Mouse (Mus musculus): ENCODE data around the gene Gm3417. TPM values are rescaled to one million over a fixed set of nuclear protein-coding genes. Genes with fewer than 3 reads are reported as not detected.
A peak's percentile ranks its signal among the peaks of the same experiment; 100 is the strongest.
"Not testable (repeated sequence)": the region's sequence is repeated elsewhere in the genome, so short reads cannot be mapped to it uniquely, and the experiment has no call there.

Gene Gm3417
- 0.18 TPM in 1 of 2 replicates, not detected in the other for polyA plus RNA-seq (2012; rRNA removed)

DNA sequence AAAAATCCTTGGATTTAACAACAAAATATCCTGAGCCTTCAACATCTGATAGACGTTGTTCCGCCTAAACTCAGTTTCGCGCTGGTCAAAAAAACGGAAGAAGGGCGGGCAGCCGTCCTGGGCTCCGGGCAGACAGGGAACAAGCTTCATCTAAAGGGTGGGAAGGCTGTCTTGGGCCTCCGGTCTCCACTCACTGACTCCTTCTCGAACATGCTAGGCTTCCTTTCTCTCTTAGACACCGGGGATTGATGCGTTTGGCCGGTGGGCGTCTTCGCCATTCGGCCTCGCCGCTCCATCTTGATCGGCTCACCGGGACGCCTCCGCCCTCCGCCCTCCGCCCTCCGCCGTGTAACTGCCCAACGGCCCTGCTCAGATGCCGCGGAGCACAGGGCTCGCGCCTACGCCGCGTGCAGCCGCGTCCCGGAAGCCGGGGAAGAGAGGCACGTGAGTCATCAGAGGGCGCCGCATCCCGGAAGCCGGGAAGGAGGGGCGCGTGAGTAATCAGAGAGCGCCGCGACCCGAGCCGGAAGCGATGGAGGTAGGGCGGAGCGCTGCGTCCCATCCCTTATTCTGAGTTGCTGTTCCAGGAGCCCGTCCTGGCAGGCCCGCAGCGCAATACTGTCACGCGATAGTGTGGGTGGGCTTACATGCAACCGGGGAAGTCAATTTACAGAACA lies at the start of gene Gm3417, which contains the start of gene 9030025P20Rik:
Gene Gm3417 (minus strand): TSS at position 429 of the 677 bp plus-strand sequence.
Gene 9030025P20Rik (plus strand): TSS at position 107 of the 677 bp plus-strand sequence.
- not testable (repeated sequence) for DNase-seq (ENCODE audit: low spot score)

DNA sequence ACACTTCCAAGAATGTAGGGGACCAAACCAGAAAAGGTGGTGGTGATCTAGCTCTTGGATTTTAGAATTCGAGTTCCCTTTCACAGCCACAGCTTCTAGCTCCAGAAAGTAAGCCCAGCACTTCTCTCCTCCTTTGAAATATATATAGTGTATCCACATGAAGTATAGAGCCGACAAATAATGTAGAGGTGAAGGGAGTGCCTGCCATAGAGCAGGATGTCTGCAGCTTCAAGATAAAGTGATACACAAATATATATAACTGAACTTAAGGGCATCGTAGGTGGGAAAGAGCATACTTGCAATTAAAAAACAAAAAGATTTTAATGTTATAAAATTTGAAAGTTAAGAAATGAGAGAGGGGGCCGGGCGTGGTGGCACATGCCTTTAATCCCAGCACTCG lies 46.9 kb upstream of the Gm3417 start:
- not testable (repeated sequence) for DNase-seq (ENCODE audit: low spot score)

DNA sequence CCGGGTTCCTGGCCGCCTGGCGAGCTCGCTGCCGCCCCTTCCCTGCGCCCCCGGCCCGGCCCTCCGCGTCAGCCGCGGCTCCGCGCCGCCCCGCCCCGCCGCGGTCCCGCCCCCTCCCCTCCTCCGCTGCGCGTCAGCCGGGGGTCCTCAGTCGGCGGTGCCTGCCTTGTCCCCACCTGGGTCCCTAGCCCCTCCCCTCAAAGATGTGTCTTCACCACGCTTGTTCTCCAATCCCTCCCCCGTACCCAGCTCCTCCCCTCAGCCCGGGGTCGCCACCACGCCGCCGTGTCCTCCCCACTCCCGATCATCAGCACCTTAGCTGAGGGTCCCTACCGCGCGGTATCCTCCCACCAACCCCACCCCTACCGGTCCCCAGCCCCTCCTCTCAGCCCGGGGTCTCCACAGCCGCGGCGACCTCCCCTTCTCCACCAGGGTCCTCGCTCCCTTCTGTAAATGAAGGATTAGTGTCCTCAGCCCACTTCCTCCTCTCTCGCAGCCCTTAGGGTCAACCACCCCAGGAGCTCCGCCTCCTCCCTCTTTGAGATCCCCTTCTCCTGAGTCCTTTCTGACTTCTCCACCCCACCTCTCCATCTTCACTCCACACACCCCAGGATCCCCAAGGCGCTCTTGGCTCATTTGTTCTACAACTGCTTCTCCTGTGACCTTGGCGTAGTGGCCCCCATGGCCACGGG lies 46.1 kb upstream of the Gm3417 start:
- DNase-seq (ENCODE audit: low spot score) = not testable (repeated sequence)

DNA sequence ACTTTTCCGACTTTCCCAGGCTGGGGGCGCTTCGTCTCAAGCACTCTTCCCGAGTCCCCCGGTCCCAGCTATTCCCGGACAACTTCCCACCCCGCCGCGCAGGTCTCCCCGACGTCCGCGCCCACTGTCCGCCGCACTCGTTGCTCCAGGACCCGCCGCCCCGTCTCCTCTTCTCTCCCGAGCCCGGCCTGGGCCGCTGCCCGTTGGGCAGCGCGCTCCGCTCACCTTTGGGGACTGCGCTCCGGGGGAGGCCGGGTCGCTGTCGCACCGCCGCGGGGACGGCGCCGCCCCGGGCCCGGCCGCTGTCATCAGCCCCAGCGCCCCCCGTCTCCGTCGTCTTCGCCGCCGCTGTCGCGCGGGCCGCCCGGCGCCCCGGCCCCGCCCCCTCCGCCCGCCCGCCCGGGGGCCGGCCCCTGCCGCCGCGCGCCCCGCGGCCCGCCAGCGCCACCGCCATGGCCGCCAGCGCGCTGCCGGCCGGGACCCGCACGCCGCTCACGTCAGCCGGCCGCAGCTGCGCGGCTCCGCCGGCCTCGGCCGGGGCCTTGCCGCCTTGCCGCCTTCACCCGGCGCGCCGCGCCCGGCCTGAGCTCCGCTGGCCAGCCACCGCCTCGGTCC lies 45.4 kb upstream of the Gm3417 start:
- not testable (repeated sequence) for DNase-seq (ENCODE audit: low spot score)

DNA sequence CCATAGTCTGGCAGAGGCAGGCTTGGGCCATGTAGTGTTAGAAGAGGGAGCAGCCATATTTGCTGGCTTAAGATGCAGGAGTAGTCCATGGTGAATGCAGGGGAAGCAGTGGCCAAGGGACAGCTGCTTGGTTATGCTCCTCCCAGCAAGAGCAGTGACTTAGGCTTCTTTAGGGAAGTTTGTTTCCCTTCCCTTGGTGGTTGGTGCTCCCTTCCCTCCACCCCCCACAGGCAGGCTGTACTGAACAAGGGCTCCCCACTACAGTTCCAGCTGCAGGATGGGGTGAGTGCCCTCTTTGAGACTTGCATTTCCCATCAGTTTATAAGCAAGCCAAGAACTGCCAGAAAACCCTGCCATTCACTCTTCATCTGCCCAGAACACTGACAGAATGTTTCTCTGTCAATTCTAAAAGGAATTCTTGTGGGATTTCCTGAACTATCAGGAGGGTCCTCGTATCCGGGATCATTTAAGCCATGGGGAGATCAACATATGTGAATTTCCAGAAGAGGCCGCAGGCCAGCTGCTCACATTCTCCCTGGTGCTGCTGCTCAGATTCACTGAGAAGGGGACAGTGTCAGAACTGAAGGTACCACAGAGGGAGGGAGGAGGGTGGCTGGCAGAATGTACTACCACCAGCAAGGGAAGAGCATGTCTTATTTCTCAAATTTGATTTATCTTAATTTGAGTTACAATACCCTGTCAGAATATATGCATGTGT lies 43.1 kb upstream of the Gm3417 start:
- DNase-seq (ENCODE audit: low spot score) = peak; percentile 20

DNA sequence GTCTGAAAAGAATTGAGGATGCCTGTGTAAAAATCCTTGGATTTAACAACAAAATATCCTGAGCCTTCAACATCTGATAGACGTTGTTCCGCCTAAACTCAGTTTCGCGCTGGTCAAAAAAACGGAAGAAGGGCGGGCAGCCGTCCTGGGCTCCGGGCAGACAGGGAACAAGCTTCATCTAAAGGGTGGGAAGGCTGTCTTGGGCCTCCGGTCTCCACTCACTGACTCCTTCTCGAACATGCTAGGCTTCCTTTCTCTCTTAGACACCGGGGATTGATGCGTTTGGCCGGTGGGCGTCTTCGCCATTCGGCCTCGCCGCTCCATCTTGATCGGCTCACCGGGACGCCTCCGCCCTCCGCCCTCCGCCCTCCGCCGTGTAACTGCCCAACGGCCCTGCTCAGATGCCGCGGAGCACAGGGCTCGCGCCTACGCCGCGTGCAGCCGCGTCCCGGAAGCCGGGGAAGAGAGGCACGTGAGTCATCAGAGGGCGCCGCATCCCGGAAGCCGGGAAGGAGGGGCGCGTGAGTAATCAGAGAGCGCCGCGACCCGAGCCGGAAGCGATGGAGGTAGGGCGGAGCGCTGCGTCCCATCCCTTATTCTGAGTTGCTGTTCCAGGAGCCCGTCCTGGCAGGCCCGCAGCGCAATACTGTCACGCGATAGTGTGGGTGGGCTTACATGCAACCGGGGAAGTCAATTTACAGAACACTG lies 31.3 kb upstream of the Gm3417 start, which contains the start of gene Gm3435:
Gene Gm3435 (plus strand): TSS at position 471 of the 708 bp plus-strand sequence.
- DNase-seq (ENCODE audit: low spot score) = not testable (repeated sequence)

DNA sequence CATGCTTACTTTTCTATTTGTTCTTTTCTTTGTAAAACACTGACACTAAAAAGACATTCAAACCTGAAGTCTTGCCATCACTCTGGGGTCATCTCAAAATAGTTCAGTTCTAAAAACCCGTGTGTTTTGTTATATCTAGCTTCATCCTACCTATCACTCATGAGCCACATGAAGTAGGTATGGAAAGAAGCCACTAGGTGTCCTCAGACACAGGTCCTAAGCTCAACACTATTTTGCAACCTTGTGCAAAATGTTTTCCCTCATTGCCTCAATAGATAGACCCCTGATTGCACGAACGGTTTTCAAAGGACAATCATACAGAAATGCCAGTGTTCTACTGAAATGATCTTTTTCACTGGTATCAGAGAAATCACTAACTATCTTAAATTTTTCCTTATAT lies 30.5 kb upstream of the Gm3417 start:
- not testable (repeated sequence) for DNase-seq (ENCODE audit: low spot score)

DNA sequence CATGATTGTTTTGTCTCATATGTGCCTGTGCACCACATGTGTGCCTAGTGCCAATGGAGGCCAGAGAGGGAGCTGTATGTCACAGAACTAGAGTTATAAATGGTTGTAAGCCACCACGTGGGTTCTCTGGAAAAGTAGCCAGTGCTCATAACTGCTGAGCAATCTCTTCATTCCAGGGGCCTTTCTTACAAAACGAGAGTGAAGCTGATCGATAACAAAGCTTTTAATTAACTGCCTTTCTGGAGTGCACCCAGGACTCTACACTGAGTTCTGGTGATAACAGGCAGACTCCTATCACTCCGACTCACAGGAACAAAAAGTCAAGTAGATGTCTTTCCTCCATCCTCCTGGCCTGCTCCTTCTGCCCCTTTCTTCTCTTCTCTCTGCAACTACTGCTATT lies 21.5 kb upstream of the Gm3417 start:
- not testable (repeated sequence) for DNase-seq (ENCODE audit: low spot score)

DNA sequence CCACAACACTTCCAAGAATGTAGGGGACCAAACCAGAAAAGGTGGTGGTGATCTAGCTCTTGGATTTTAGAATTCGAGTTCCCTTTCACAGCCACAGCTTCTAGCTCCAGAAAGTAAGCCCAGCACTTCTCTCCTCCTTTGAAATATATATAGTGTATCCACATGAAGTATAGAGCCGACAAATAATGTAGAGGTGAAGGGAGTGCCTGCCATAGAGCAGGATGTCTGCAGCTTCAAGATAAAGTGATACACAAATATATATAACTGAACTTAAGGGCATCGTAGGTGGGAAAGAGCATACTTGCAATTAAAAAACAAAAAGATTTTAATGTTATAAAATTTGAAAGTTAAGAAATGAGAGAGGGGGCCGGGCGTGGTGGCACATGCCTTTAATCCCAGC lies 15.6 kb upstream of the Gm3417 start:
- not testable (repeated sequence) for DNase-seq (ENCODE audit: low spot score)

DNA sequence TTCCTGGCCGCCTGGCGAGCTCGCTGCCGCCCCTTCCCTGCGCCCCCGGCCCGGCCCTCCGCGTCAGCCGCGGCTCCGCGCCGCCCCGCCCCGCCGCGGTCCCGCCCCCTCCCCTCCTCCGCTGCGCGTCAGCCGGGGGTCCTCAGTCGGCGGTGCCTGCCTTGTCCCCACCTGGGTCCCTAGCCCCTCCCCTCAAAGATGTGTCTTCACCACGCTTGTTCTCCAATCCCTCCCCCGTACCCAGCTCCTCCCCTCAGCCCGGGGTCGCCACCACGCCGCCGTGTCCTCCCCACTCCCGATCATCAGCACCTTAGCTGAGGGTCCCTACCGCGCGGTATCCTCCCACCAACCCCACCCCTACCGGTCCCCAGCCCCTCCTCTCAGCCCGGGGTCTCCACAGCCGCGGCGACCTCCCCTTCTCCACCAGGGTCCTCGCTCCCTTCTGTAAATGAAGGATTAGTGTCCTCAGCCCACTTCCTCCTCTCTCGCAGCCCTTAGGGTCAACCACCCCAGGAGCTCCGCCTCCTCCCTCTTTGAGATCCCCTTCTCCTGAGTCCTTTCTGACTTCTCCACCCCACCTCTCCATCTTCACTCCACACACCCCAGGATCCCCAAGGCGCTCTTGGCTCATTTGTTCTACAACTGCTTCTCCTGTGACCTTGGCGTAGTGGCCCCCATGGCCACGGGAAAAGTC lies 14.7 kb upstream of the Gm3417 start:
- not testable (repeated sequence) for DNase-seq (ENCODE audit: low spot score)

DNA sequence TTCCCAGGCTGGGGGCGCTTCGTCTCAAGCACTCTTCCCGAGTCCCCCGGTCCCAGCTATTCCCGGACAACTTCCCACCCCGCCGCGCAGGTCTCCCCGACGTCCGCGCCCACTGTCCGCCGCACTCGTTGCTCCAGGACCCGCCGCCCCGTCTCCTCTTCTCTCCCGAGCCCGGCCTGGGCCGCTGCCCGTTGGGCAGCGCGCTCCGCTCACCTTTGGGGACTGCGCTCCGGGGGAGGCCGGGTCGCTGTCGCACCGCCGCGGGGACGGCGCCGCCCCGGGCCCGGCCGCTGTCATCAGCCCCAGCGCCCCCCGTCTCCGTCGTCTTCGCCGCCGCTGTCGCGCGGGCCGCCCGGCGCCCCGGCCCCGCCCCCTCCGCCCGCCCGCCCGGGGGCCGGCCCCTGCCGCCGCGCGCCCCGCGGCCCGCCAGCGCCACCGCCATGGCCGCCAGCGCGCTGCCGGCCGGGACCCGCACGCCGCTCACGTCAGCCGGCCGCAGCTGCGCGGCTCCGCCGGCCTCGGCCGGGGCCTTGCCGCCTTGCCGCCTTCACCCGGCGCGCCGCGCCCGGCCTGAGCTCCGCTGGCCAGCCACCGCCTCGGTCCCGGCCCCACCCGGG lies 14.0 kb upstream of the Gm3417 start:
- DNase-seq (ENCODE audit: low spot score) = not testable (repeated sequence)

DNA sequence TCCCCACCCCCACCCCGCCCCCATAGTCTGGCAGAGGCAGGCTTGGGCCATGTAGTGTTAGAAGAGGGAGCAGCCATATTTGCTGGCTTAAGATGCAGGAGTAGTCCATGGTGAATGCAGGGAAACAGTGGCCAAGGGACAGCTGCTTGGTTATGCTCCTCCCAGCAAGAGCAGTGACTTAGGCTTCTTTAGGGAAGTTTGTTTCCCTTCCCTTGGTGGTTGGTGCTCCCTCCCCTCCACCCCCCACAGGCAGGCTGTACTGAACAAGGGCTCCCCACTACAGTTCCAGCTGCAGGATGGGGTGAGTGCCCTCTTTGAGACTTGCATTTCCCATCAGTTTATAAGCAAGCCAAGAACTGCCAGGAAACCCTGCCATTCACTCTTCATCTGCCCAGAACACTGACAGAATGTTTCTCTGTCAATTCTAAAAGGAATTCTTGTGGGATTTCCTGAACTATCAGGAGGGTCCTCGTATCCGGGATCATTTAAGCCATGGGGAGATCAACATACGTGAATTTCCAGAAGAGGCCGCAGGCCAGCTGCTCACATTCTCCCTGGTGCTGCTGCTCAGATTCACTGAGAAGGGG lies 11.6 kb upstream of the Gm3417 start:
- DNase-seq (ENCODE audit: low spot score) = peak; percentile 12

DNA sequence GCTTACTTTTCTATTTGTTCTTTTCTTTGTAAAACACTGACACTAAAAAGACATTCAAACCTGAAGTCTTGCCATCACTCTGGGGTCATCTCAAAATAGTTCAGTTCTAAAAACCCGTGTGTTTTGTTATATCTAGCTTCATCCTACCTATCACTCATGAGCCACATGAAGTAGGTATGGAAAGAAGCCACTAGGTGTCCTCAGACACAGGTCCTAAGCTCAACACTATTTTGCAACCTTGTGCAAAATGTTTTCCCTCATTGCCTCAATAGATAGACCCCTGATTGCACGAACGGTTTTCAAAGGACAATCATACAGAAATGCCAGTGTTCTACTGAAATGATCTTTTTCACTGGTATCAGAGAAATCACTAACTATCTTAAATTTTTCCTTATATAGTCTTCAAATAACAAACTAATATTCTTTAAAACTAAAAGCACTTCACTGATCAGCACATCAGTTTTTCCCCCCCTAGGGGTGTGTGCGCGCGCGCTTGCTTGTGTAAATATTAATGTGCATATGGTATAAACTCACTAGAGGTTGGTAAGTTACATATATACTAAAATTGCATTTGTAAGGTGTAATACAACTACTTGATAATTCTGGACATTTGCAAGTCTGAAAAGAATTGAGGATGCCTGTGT lies 750 bp downstream of the Gm3417 start:
- DNase-seq (ENCODE audit: low spot score) = not testable (repeated sequence)

DNA sequence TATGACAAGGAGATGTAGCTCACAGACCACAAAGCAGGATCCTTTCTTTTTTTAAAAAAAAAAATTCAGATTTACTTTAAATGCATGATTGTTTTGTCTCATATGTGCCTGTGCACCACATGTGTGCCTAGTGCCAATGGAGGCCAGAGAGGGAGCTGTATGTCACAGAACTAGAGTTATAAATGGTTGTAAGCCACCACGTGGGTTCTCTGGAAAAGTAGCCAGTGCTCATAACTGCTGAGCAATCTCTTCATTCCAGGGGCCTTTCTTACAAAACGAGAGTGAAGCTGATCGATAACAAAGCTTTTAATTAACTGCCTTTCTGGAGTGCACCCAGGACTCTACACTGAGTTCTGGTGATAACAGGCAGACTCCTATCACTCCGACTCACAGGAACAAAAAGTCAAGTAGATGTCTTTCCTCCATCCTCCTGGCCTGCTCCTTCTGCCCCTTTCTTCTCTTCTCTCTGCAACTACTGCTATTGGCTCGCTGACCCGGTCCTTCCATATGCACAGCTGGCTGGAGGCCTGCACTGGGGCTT lies 10.1 kb downstream of the Gm3417 start:
- not testable (repeated sequence) for DNase-seq (ENCODE audit: low spot score)

DNA sequence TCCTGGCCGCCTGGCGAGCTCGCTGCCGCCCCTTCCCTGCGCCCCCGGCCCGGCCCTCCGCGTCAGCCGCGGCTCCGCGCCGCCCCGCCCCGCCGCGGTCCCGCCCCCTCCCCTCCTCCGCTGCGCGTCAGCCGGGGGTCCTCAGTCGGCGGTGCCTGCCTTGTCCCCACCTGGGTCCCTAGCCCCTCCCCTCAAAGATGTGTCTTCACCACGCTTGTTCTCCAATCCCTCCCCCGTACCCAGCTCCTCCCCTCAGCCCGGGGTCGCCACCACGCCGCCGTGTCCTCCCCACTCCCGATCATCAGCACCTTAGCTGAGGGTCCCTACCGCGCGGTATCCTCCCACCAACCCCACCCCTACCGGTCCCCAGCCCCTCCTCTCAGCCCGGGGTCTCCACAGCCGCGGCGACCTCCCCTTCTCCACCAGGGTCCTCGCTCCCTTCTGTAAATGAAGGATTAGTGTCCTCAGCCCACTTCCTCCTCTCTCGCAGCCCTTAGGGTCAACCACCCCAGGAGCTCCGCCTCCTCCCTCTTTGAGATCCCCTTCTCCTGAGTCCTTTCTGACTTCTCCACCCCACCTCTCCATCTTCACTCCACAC lies 16.9 kb downstream of the Gm3417 start:
- not testable (repeated sequence) for DNase-seq (ENCODE audit: low spot score)

DNA sequence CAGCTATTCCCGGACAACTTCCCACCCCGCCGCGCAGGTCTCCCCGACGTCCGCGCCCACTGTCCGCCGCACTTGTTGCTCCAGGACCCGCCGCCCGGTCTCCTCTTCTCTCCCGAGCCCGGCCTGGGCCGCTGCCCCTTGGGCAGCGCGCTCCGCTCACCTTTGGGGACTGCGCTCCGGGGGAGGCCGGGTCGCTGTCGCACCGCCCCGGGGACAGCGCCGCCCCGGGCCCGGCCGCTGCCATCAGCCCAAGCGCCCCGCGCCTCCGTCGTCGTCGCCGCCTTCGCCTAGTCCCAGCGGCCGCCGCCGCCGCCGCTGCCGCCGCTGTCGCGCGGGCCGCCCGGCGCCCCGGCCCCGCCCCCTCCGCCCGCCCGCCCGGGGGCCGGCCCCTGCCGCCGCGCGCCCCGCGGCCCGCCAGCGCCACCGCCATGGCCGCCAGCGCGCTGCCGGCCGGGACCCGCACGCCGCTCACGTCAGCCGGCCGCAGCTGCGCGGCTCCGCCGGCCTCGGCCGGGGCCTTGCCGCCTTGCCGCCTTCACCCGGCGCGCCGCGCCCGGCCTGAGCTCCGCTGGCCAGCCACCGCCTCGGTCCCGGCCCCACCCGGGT lies 17.5 kb downstream of the Gm3417 start, which contains the start of gene Phf10:
Gene Phf10 (minus strand): TSS at position 323 of the 606 bp plus-strand sequence.
- peak; percentile 61 for DNase-seq (ENCODE audit: low spot score)

DNA sequence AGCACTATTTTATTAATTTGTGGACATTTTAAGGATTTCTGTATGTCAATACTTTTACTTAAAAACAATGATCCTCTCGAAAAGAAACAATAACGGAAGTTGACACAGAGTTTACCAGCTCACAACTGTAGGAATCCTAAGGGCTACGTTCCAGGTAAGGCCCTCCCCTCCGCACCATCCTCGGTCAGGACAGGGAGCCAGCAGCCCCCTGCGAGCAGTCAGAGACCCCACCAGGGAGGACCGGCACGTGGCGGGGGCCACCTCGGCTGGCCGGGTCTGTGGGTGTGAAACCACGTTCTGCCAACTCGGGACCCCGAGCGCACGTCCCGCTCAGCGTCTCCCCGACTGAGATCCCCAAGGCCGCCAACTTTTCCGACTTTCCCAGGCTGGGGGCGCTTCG lies 18.1 kb downstream of the Gm3417 start:
- peak; percentile 40 for DNase-seq (ENCODE audit: low spot score)

DNA sequence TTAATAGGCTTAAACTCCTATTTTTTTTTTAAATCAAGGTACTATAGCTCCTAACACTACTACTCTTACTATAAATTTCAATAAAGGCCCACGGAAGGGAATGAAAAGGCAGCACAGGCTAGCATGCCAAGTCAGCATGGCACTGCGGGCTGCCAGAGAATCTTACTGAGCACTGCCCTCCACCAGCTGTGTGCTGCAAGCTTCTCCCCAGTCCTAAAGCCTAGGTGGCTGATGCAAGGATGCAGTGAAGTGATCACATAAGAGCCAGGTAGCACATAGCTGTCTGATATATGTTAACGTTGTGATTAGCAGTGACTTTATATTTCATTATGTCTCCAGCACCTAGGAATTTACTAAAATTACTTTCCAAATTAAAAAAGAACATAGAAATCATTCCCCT lies 18.6 kb downstream of the Gm3417 start:
- DNase-seq (ENCODE audit: low spot score) = no peak
